Mouse (Mus musculus): Measurements from ENCODE around the gene Hmgcll1. TPM values are rescaled to one million over a fixed set of nuclear protein-coding genes. Genes with fewer than 3 reads are reported as not detected.

Hmgcll1 gene
- total RNA-seq, 1 experiment: 3.8 TPM

GRCm38 (mm10) chr9:76024277-76025246 is 9.9 kb downstream of the Hmgcll1 start:
- H3K4me3 ChIP-seq (ENCODE audit: insufficient read depth in 1 of 2, low read depth in 1 of 2, low read length in 2 of 2, poor library complexity in 1 of 2, severe bottlenecking in 1 of 2): no peak overlapping the region
- H3K4me1 ChIP-seq (ENCODE audit: control insufficient read depth in 2 of 2, insufficient read depth in 2 of 2, low read length in 2 of 2, poor library complexity in 1 of 2): no peaks in the 10 kb centered on the region
- in situ Hi-C loops (cut with MboI; ENCODE audit: low sequenced_read_pairs in 2 of 2, unreplicated experiment in 2 of 2): no loop called here
- H3K27ac ChIP-seq (ENCODE audit: insufficient read depth, low read depth, low read length, poor library complexity, severe bottlenecking): no peak overlapping the region
- no peak for DNase-seq (ENCODE audit: low read depth, low spot score)
- TF ChIP-seq HCFC1 (IDR thresholded peaks at IDR 0.05; ENCODE audit: borderline replicate concordance, insufficient read depth, low read length): no peak
- TF ChIP-seq CHD2 (IDR thresholded peaks at IDR 0.05; ENCODE audit: low read depth, low read length): no peak
- TF ChIP-seq MAFK (IDR thresholded peaks at IDR 0.05; ENCODE audit: insufficient read depth, low read depth, low read length): no peak
- no peak for TF ChIP-seq ZC3H11A (IDR thresholded peaks at IDR 0.05; ENCODE audit: borderline replicate concordance, low read depth, low read length)
- no peak for TF ChIP-seq ZNF384 (IDR thresholded peaks at IDR 0.05; ENCODE audit: low read depth, low read length)
- H3K9me3 ChIP-seq (ENCODE audit: control insufficient read depth, insufficient read depth, low read depth, low read length): no peaks in the 10 kb centered on the region
- no peak overlapping the region for H3K9ac ChIP-seq (ENCODE audit: insufficient read depth, low read depth, low read length, poor library complexity, severe bottlenecking)
- no peaks in the 10 kb centered on the region for H3K36me3 ChIP-seq (ENCODE audit: control insufficient read depth, insufficient read depth, low read length, poor library complexity, severe bottlenecking)

- in situ Hi-C loops (cut with MboI; ENCODE audit: low sequenced_read_pairs in 2 of 2, unreplicated experiment in 2 of 2): no loop called here
- DNase-seq (ENCODE audit: low read depth, low spot score): no peak
These were observed 15.0 kb downstream of the Hmgcll1 start for GRCm38 (mm10) chr9:76029471-76030199.

GRCm38 (mm10) chr9:76035058-76035457 is 20.4 kb downstream of the Hmgcll1 start:
- in situ Hi-C loops (cut with MboI; ENCODE audit: low sequenced_read_pairs in 2 of 2, unreplicated experiment in 2 of 2): no loop called here
- DNase-seq (ENCODE audit: low read depth, low spot score): no peak
- Histone ChIP-seq H3K27ac (ENCODE audit: insufficient read depth, low read depth, low read length, poor library complexity, severe bottlenecking) (no peak overlapping the region), H3K4me3 (ENCODE audit: insufficient read depth in 1 of 2, low read depth in 1 of 2, low read length in 2 of 2, poor library complexity in 1 of 2, severe bottlenecking in 1 of 2) (no peak overlapping the region), H3K9me3 (ENCODE audit: control insufficient read depth, insufficient read depth, low read depth, low read length) (no peaks in the 10 kb centered on the region), H3K36me3 (ENCODE audit: control insufficient read depth, insufficient read depth, low read length, poor library complexity, severe bottlenecking) (no peaks in the 10 kb centered on the region), H3K9ac (ENCODE audit: insufficient read depth, low read depth, low read length, poor library complexity, severe bottlenecking) (no peak overlapping the region), H3K4me1 (ENCODE audit: control insufficient read depth in 2 of 2, insufficient read depth in 2 of 2, low read length in 2 of 2, poor library complexity in 1 of 2) (no peaks in the 10 kb centered on the region; a peak in 1 of 4 replicates)
- TF ChIP-seq CHD2 (IDR thresholded peaks at IDR 0.05; ENCODE audit: low read depth, low read length): no peak
- no peak for TF ChIP-seq ZNF384 (IDR thresholded peaks at IDR 0.05; ENCODE audit: low read depth, low read length)
- no peak for TF ChIP-seq HCFC1 (IDR thresholded peaks at IDR 0.05; ENCODE audit: borderline replicate concordance, insufficient read depth, low read length)
- TF ChIP-seq MAFK (IDR thresholded peaks at IDR 0.05; ENCODE audit: insufficient read depth, low read depth, low read length): no peak
- TF ChIP-seq ZC3H11A (IDR thresholded peaks at IDR 0.05; ENCODE audit: borderline replicate concordance, low read depth, low read length): no peak

More at GRCm38 (mm10) chr9:76029471-76030199, 15.0 kb downstream of the Hmgcll1 start:
- Histone ChIP-seq H3K4me1 (ENCODE audit: control insufficient read depth in 2 of 2, insufficient read depth in 2 of 2, low read length in 2 of 2, poor library complexity in 1 of 2) (no peaks in the 10 kb centered on the region), H3K9ac (ENCODE audit: insufficient read depth, low read depth, low read length, poor library complexity, severe bottlenecking) (no peak overlapping the region), H3K36me3 (ENCODE audit: control insufficient read depth, insufficient read depth, low read length, poor library complexity, severe bottlenecking) (no peaks in the 10 kb centered on the region), H3K9me3 (ENCODE audit: control insufficient read depth, insufficient read depth, low read depth, low read length) (no peaks in the 10 kb centered on the region), H3K27ac (ENCODE audit: insufficient read depth, low read depth, low read length, poor library complexity, severe bottlenecking) (no peak overlapping the region), H3K4me3 (ENCODE audit: insufficient read depth in 1 of 2, low read depth in 1 of 2, low read length in 2 of 2, poor library complexity in 1 of 2, severe bottlenecking in 1 of 2) (no peak overlapping the region)
- TF ChIP-seq ZC3H11A (IDR thresholded peaks at IDR 0.05; ENCODE audit: borderline replicate concordance, low read depth, low read length) (no peak), ZNF384 (IDR thresholded peaks at IDR 0.05; ENCODE audit: low read depth, low read length) (no peak), HCFC1 (IDR thresholded peaks at IDR 0.05; ENCODE audit: borderline replicate concordance, insufficient read depth, low read length) (no peak), CHD2 (IDR thresholded peaks at IDR 0.05; ENCODE audit: low read depth, low read length) (no peak), MAFK (IDR thresholded peaks at IDR 0.05; ENCODE audit: insufficient read depth, low read depth, low read length) (no peak)

GRCm38 (mm10) chr9:76038327-76039103 is 23.9 kb downstream of the Hmgcll1 start:
- Histone ChIP-seq H3K4me3 (ENCODE audit: insufficient read depth in 1 of 2, low read depth in 1 of 2, low read length in 2 of 2, poor library complexity in 1 of 2, severe bottlenecking in 1 of 2) (no peak overlapping the region), H3K36me3 (ENCODE audit: control insufficient read depth, insufficient read depth, low read length, poor library complexity, severe bottlenecking) (no peaks in the 10 kb centered on the region), H3K9me3 (ENCODE audit: control insufficient read depth, insufficient read depth, low read depth, low read length) (no peaks in the 10 kb centered on the region), H3K4me1 (ENCODE audit: control insufficient read depth in 2 of 2, insufficient read depth in 2 of 2, low read length in 2 of 2, poor library complexity in 1 of 2) (no peaks in the 10 kb centered on the region; a peak in 1 of 4 replicates), H3K9ac (ENCODE audit: insufficient read depth, low read depth, low read length, poor library complexity, severe bottlenecking) (no peak overlapping the region), H3K27ac (ENCODE audit: insufficient read depth, low read depth, low read length, poor library complexity, severe bottlenecking) (no peak overlapping the region)
- DNase-seq (ENCODE audit: low read depth, low spot score): no peak
- in situ Hi-C loops (cut with MboI; ENCODE audit: low sequenced_read_pairs in 2 of 2, unreplicated experiment in 2 of 2): no loop called here
- TF ChIP-seq MAFK (IDR thresholded peaks at IDR 0.05; ENCODE audit: insufficient read depth, low read depth, low read length): no peak
- TF ChIP-seq HCFC1 (IDR thresholded peaks at IDR 0.05; ENCODE audit: borderline replicate concordance, insufficient read depth, low read length): no peak
- no peak for TF ChIP-seq ZC3H11A (IDR thresholded peaks at IDR 0.05; ENCODE audit: borderline replicate concordance, low read depth, low read length)
- no peak for TF ChIP-seq ZNF384 (IDR thresholded peaks at IDR 0.05; ENCODE audit: low read depth, low read length)
- no peak for TF ChIP-seq CHD2 (IDR thresholded peaks at IDR 0.05; ENCODE audit: low read depth, low read length)

All from ES-E14 (cell line).